Mouse (Mus musculus) G1E (cell line): ENCODE data around the gene Ski.

Experiments used
- CTCF ChIP-seq: IDR thresholded peaks from 2 replicates; pipeline ENCODE4 v1.5.1; 2012; ENCODE audit warnings: low read depth, low read length, inconsistent platforms, mixed read lengths
- GATA1 ChIP-seq: IDR thresholded peaks from 2 replicates; pipeline ENCODE4 v1.6.1; 2012; ENCODE audit warnings: borderline replicate concordance, low read length, inconsistent platforms, mixed read lengths
- GATA2 ChIP-seq: IDR thresholded peaks from 2 replicates; pipeline ENCODE4 v1.6.1; 2012; ENCODE audit warnings: low read depth, low read length, inconsistent platforms, borderline replicate concordance
- POLR2AphosphoS5 ChIP-seq: IDR thresholded peaks from 2 replicates; pipeline ENCODE4 v1.6.1; 2012; ENCODE audit warnings: low read depth, low read length, inconsistent platforms; ENCODE audit not compliant: insufficient replicate concordance
- TAL1 ChIP-seq: conservative IDR thresholded peaks from 2 replicates; pipeline ENCODE4 v1.6.1; 2012; ENCODE audit warnings: low read depth, low read length, inconsistent platforms, mixed read lengths

GRCm38 (mm10) chr4:155120038-155120437, 102.4 kb downstream of the Ski start:
- TF ChIP-seq CTCF = no peak
- TF ChIP-seq TAL1 = no peak
- TF ChIP-seq GATA1 = no peak
- TF ChIP-seq GATA2 = no peak
- no peak for TF ChIP-seq POLR2AphosphoS5
